Mouse (Mus musculus) midbrain, embryonic 15.5 days (tissue): ENCODE results near the gene Prkce. TPM values are rescaled to one million over a fixed set of nuclear protein-coding genes. Genes with fewer than 3 reads are reported as not detected.

Experiments used
- ATAC-seq: fragments of 200-750 bp; cut with Nextera tagmentation; replicated peaks from 2 replicates; pipeline ENCODE4 v1.8.0; 2017; ENCODE audit warnings: moderate TSS enrichment
- H3K27ac ChIP-seq: fragments of 300-500 bp; sonication (generic); 2 replicates; pipeline ENCODE4 v1.5.1; 2015; ENCODE audit warnings: mild to moderate bottlenecking, inconsistent platforms
- H3K27me3 ChIP-seq: fragments of 300-500 bp; sonication (generic); replicated peaks from 2 replicates; pipeline ENCODE4 v1.6.1; 2015; ENCODE audit warnings: inconsistent platforms
- H3K36me3 ChIP-seq: fragments of 300-500 bp; sonication (generic); replicated peaks from 2 replicates; pipeline ENCODE4 v1.6.1; 2015; ENCODE audit warnings: inconsistent platforms
- H3K4me1 ChIP-seq: fragments of 300-500 bp; sonication (generic); 2 replicates; pipeline ENCODE4 v1.6.1; 2015; ENCODE audit warnings: inconsistent platforms
- H3K4me2 ChIP-seq: fragments of 300-500 bp; sonication (generic); 2 replicates; pipeline ENCODE4 v1.6.1; 2015; ENCODE audit warnings: inconsistent platforms, mild to moderate bottlenecking, moderate library complexity
- H3K4me3 ChIP-seq: fragments of 300-500 bp; sonication (generic); 2 replicates; pipeline ENCODE4 v1.5.1; 2015; ENCODE audit warnings: mild to moderate bottlenecking, inconsistent platforms
- H3K9ac ChIP-seq: fragments of 300-500 bp; sonication (generic); 2 replicates; pipeline ENCODE4 v1.6.1; 2015; ENCODE audit warnings: mild to moderate bottlenecking, inconsistent platforms
- H3K9me3 ChIP-seq: fragments of 300-500 bp; sonication (generic); 2 replicates; pipeline ENCODE4 v1.6.1; 2016; ENCODE audit warnings: inconsistent platforms
- WGBS: fragments of 180-500 bp; shearing (Covaris S2); methylation state at CpG from one replicate; pipeline ENCODE4 v1.1.7; 2015; ENCODE audit warnings: mixed read lengths; 5-methylcytosine and 5-hydroxymethylcytosine counted together
- polyA plus RNA-seq: library from polyadenylated mRNA; unstranded; fragments of >200 nt; fragmentation: Nextera tagmentation; extraction: Ambion mirVana; gene quantifications from 2 replicates; pipeline ENCODE4 v1.2.1, GENCODE M21; 2015

Prkce gene
- polyA plus RNA-seq, 1 experiment from 2014 or later = 38.5 TPM

- H3K27ac ChIP-seq = no peak overlapping the region
- H3K4me2 ChIP-seq = no peak overlapping the region
- ATAC-seq = no peak
- H3K9me3 ChIP-seq = no peaks in the 10 kb centered on the region
- WGBS = 92% methylated on average over 3 of the region's 3 CpGs
- no peaks in the 10 kb centered on the region for H3K27me3 ChIP-seq
- H3K4me1 ChIP-seq = peaks cover 6% of the 10 kb centered on the region
- H3K36me3 ChIP-seq = no peaks in the 10 kb centered on the region
- H3K4me3 ChIP-seq = no peak overlapping the region
- no peak overlapping the region for H3K9ac ChIP-seq
Measured at GRCm38 (mm10) chr17:86445420-86445720, 277.8 kb downstream of the Prkce start.

- Histone ChIP-seq H3K9me3 (no peaks in the 10 kb centered on the region), H3K4me2 (no peak overlapping the region), H3K4me1 (peaks cover 6% of the 10 kb centered on the region), H3K4me3 (no peak overlapping the region), H3K27ac (no peak overlapping the region), H3K27me3 (no peaks in the 10 kb centered on the region), H3K9ac (no peak overlapping the region), H3K36me3 (no peaks in the 10 kb centered on the region)
- ATAC-seq = no peak
- 93% methylated on average over 5 of the region's 5 CpGs for WGBS
Measured at GRCm38 (mm10) chr17:86445900-86446299, 278.3 kb downstream of the Prkce start.

- Histone ChIP-seq H3K27me3 (no peaks in the 10 kb centered on the region), H3K4me3 (no peak overlapping the region), H3K36me3 (no peaks in the 10 kb centered on the region), H3K9ac (no peak overlapping the region), H3K4me2 (no peak overlapping the region), H3K27ac (no peak overlapping the region), H3K4me1 (peaks cover 6% of the 10 kb centered on the region), H3K9me3 (no peaks in the 10 kb centered on the region)
- no peak for ATAC-seq
- 81% methylated on average over 4 of the region's 4 CpGs for WGBS
Measured at GRCm38 (mm10) chr17:86447101-86447598, 279.6 kb downstream of the Prkce start.

- WGBS = 88% methylated on average over 4 of the region's 4 CpGs
- no peaks in the 10 kb centered on the region for H3K9me3 ChIP-seq
Measured at GRCm38 (mm10) chr17:86452934-86453333, 285.3 kb downstream of the Prkce start.

GRCm38 (mm10) chr17:86453673-86454350, 286.2 kb downstream of the Prkce start:
- 87% methylated on average over 14 of the region's 14 CpGs for WGBS
- no peak overlapping the region for H3K4me3 ChIP-seq
- H3K36me3 ChIP-seq = no peaks in the 10 kb centered on the region
- no peaks in the 10 kb centered on the region for H3K4me1 ChIP-seq
- no peak overlapping the region for H3K4me2 ChIP-seq
- ATAC-seq = no peak
- no peaks in the 10 kb centered on the region for H3K9me3 ChIP-seq
- no peak overlapping the region for H3K9ac ChIP-seq
- H3K27ac ChIP-seq = no peak overlapping the region
- no peaks in the 10 kb centered on the region for H3K27me3 ChIP-seq

More at GRCm38 (mm10) chr17:86452934-86453333, 285.3 kb downstream of the Prkce start:
- Histone ChIP-seq H3K4me1 (no peaks in the 10 kb centered on the region), H3K9ac (no peak overlapping the region), H3K4me2 (no peak overlapping the region), H3K4me3 (no peak overlapping the region), H3K27me3 (no peaks in the 10 kb centered on the region), H3K36me3 (no peaks in the 10 kb centered on the region), H3K27ac (no peak overlapping the region)
- no peak for ATAC-seq

GRCm38 (mm10) chr17:86454351-86454706, 286.7 kb downstream of the Prkce start:
- no peak overlapping the region for H3K4me3 ChIP-seq
- WGBS = 83% methylated on average over 3 of the region's 3 CpGs
- ATAC-seq = no peak
- no peaks in the 10 kb centered on the region for H3K27me3 ChIP-seq
- H3K9ac ChIP-seq = no peak overlapping the region
- no peaks in the 10 kb centered on the region for H3K36me3 ChIP-seq
- H3K4me2 ChIP-seq = no peak overlapping the region
- no peak overlapping the region for H3K27ac ChIP-seq
- H3K9me3 ChIP-seq = no peaks in the 10 kb centered on the region
- H3K4me1 ChIP-seq = no peaks in the 10 kb centered on the region

- no peak overlapping the region for H3K27ac ChIP-seq
- H3K9me3 ChIP-seq = no peaks in the 10 kb centered on the region
- ATAC-seq = no peak
- no peaks in the 10 kb centered on the region for H3K36me3 ChIP-seq
- no peak overlapping the region for H3K9ac ChIP-seq
- H3K27me3 ChIP-seq = no peaks in the 10 kb centered on the region
- no peak overlapping the region for H3K4me3 ChIP-seq
- WGBS = 75% methylated on average over 6 of the region's 6 CpGs
- H3K4me2 ChIP-seq = no peak overlapping the region
- H3K4me1 ChIP-seq = peaks cover 5% of the 10 kb centered on the region
Measured at GRCm38 (mm10) chr17:86456512-86456911, 288.9 kb downstream of the Prkce start.

- Histone ChIP-seq H3K27me3 (no peaks in the 10 kb centered on the region), H3K4me3 (no peak overlapping the region), H3K9ac (no peak overlapping the region), H3K4me2 (no peak overlapping the region), H3K27ac (no peak overlapping the region), H3K4me1 (peaks cover 5% of the 10 kb centered on the region), H3K36me3 (no peaks in the 10 kb centered on the region), H3K9me3 (no peaks in the 10 kb centered on the region)
- 83% methylated on average over 11 of the region's 11 CpGs for WGBS
- no peak for ATAC-seq
Measured at GRCm38 (mm10) chr17:86458302-86458980, 290.9 kb downstream of the Prkce start.

GRCm38 (mm10) chr17:86460645-86461430, 293.3 kb downstream of the Prkce start:
- Histone ChIP-seq H3K27ac (peak overlapping the region; percentile 56; the same call in 1 of the 2 replicates), H3K27me3 (no peaks in the 10 kb centered on the region), H3K9me3 (no peaks in the 10 kb centered on the region), H3K4me1 (peaks cover 16% of the 10 kb centered on the region), H3K9ac (no peak overlapping the region), H3K4me3 (no peak overlapping the region), H3K4me2 (no peak overlapping the region), H3K36me3 (no peaks in the 10 kb centered on the region)
- ATAC-seq = peak; percentile 49; the same call in 1 of the 2 replicates
- whole genome bisulfite sequencing = 63% methylated on average over 17 of the region's 17 CpGs

GRCm38 (mm10) chr17:86463369-86463768, 295.8 kb downstream of the Prkce start:
- Histone ChIP-seq H3K9ac (no peak overlapping the region), H3K9me3 (no peaks in the 10 kb centered on the region), H3K4me3 (no peak overlapping the region), H3K27ac (no peak overlapping the region), H3K4me1 (peaks cover 35% of the 10 kb centered on the region), H3K36me3 (no peaks in the 10 kb centered on the region), H3K27me3 (0 out of 2 replicates have a peak, but pooled peaks cover 3% of the 10 kb centered on the region), H3K4me2 (no peak overlapping the region)
- ATAC-seq = no peak
- 77% methylated on average over 3 of the region's 3 CpGs for WGBS

GRCm38 (mm10) chr17:86464197-86464596, 296.6 kb downstream of the Prkce start:
- H3K4me1 ChIP-seq = peaks cover 42% of the 10 kb centered on the region
- H3K4me2 ChIP-seq = no peak overlapping the region
- no peak overlapping the region for H3K9ac ChIP-seq
- H3K27me3 ChIP-seq = 0 out of 2 replicates have a peak, but pooled peaks cover 8% of the 10 kb centered on the region
- ATAC-seq = no peak
- H3K27ac ChIP-seq = no peak overlapping the region
- 94% methylated on average over 8 of the region's 8 CpGs for WGBS
- H3K9me3 ChIP-seq = no peaks in the 10 kb centered on the region
- no peak overlapping the region for H3K4me3 ChIP-seq
- H3K36me3 ChIP-seq = no peaks in the 10 kb centered on the region

- H3K9me3 ChIP-seq = no peaks in the 10 kb centered on the region
- 36% methylated on average over 16 of the region's 16 CpGs for WGBS
- H3K27me3 ChIP-seq = 0 out of 2 replicates have a peak, but pooled peaks cover 8% of the 10 kb centered on the region
- peaks cover 44% of the 10 kb centered on the region for H3K4me1 ChIP-seq
- H3K36me3 ChIP-seq = no peaks in the 10 kb centered on the region
- H3K27ac ChIP-seq = no peak overlapping the region; the same call in 1 of the 2 replicates
- no peak overlapping the region for H3K4me3 ChIP-seq
- no peak for ATAC-seq
- no peak overlapping the region for H3K4me2 ChIP-seq
- H3K9ac ChIP-seq = no peak overlapping the region
Measured at GRCm38 (mm10) chr17:86464689-86465363, 297.2 kb downstream of the Prkce start.
